Mouse (Mus musculus) heart, embryonic 13.5 days (tissue): ENCODE measurements at regions not wholly inside any gene's neighbourhood (a gene's known extent, or its start where the extent isn't known, plus 50 kb on each side); places are given as distances from the start of the nearest gene placed in this dataset.
A peak's percentile ranks its signal among the peaks of the same experiment; 100 is the strongest.

Experiments used
- ATAC-seq: fragments of 200-750 bp; cut with Nextera tagmentation; 2 replicates; pipeline ENCODE4 v1.8.0; 2017; ENCODE audit warnings: moderate TSS enrichment; ENCODE audit not compliant: insufficient number of reproducible peaks, low FRiP score, low TSS enrichment; ENCODE audit errors: extremely low read depth
- H3K27ac ChIP-seq: fragments of 300-500 bp; sonication (generic); replicated peaks from 2 replicates; pipeline ENCODE4 v1.5.1; 2015; ENCODE audit warnings: moderate library complexity, mild to moderate bottlenecking, inconsistent platforms
- H3K27me3 ChIP-seq: fragments of 300-500 bp; sonication (generic); replicated peaks from 2 replicates; pipeline ENCODE4 v1.6.1; 2015; ENCODE audit warnings: mild to moderate bottlenecking, inconsistent platforms
- H3K36me3 ChIP-seq: fragments of 300-500 bp; sonication (generic); 2 replicates; pipeline ENCODE4 v1.6.1; 2015; ENCODE audit warnings: mild to moderate bottlenecking, inconsistent platforms
- H3K4me1 ChIP-seq: fragments of 300-500 bp; sonication (generic); 2 replicates; pipeline ENCODE4 v1.6.1; 2015; ENCODE audit warnings: inconsistent platforms
- H3K4me2 ChIP-seq: fragments of 300-500 bp; sonication (generic); 2 replicates; pipeline ENCODE4 v1.6.1; 2015; ENCODE audit warnings: inconsistent platforms, mild to moderate bottlenecking, moderate library complexity
- H3K4me3 ChIP-seq: fragments of 300-500 bp; sonication (generic); 2 replicates; pipeline ENCODE4 v1.5.1; 2015; ENCODE audit warnings: moderate library complexity, mild to moderate bottlenecking, inconsistent platforms
- H3K9ac ChIP-seq: fragments of 300-500 bp; sonication (generic); 2 replicates; pipeline ENCODE4 v1.6.1; 2015; ENCODE audit warnings: inconsistent platforms, mild to moderate bottlenecking, moderate library complexity
- H3K9me3 ChIP-seq: fragments of 300-500 bp; sonication (generic); 2 replicates; pipeline ENCODE4 v1.6.1; 2016; ENCODE audit warnings: inconsistent platforms
- WGBS: fragments of 180-500 bp; shearing (Covaris S2); methylation state at CpG from one replicate; pipeline ENCODE4 v1.1.7; 2015; ENCODE audit warnings: mixed read lengths; 5-methylcytosine and 5-hydroxymethylcytosine counted together

- Histone ChIP-seq H3K27me3 (no peaks in the 10 kb centered on the region), H3K4me2 (no peak overlapping the region), H3K9me3 (no peaks in the 10 kb centered on the region), H3K4me1 (no peaks in the 10 kb centered on the region), H3K36me3 (no peaks in the 10 kb centered on the region), H3K4me3 (no peak overlapping the region), H3K9ac (no peak overlapping the region), H3K27ac (no peak overlapping the region)
- 53% methylated on average over 7 of the region's 7 CpGs for WGBS
- no peak for ATAC-seq
Measured at GRCm38 (mm10) chr3:29813276-29813675, 731.5 kb downstream of the Egfem1 start.

GRCm38 (mm10) chr3:29812480-29813240 is 730.8 kb downstream of the Egfem1 start:
- H3K4me1 ChIP-seq, result no peaks in the 10 kb centered on the region
- H3K27me3 ChIP-seq, result no peaks in the 10 kb centered on the region
- 46% methylated on average over 14 of the region's 14 CpGs for WGBS
- H3K9me3 ChIP-seq, result no peaks in the 10 kb centered on the region
- H3K4me2 ChIP-seq, result peak overlapping the region; percentile 24; the same call in 1 of the 2 replicates
- H3K27ac ChIP-seq, result no peak overlapping the region
- no peak overlapping the region for H3K4me3 ChIP-seq
- H3K36me3 ChIP-seq, result no peaks in the 10 kb centered on the region
- no peak overlapping the region for H3K9ac ChIP-seq
- ATAC-seq, result no peak

GRCm38 (mm10) chr3:29806046-29806445 is 724.2 kb downstream of the Egfem1 start:
- Histone ChIP-seq H3K27me3 (no peaks in the 10 kb centered on the region), H3K36me3 (no peaks in the 10 kb centered on the region), H3K4me3 (no peak overlapping the region), H3K4me1 (no peaks in the 10 kb centered on the region), H3K27ac (no peak overlapping the region), H3K4me2 (no peak overlapping the region), H3K9ac (no peak overlapping the region), H3K9me3 (no peaks in the 10 kb centered on the region)
- WGBS, result 68% methylated on average over 2 of the region's 2 CpGs
- no peak for ATAC-seq

DNA sequence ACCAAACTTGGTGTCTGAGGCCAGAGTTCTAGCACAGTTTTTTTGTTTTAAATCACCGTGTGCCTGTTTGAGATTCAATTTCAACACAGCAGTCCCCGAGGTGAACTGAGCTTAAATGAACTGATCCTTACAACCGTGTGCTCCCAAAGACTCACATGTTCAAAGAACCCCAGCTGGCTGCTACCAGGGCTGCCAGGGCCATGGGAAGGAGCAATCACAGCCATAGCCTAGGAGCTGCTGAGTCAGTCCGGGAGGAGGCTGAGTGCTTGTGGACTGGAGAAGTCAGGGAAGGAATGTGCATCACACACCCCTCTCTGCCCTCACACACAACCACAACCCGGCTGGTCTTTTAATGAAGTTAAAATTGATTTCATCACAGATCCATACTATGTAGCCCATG is 721.6 kb downstream of the Egfem1 start:
- no peak overlapping the region for H3K9ac ChIP-seq
- no peaks in the 10 kb centered on the region for H3K36me3 ChIP-seq
- no peak overlapping the region for H3K4me3 ChIP-seq
- no peak for ATAC-seq
- no peak overlapping the region for H3K4me2 ChIP-seq
- no peak overlapping the region for H3K27ac ChIP-seq
- WGBS, result 54% methylated on average over 5 of the region's 5 CpGs
- no peaks in the 10 kb centered on the region for H3K27me3 ChIP-seq
- H3K4me1 ChIP-seq, result no peaks in the 10 kb centered on the region
- no peaks in the 10 kb centered on the region for H3K9me3 ChIP-seq

DNA sequence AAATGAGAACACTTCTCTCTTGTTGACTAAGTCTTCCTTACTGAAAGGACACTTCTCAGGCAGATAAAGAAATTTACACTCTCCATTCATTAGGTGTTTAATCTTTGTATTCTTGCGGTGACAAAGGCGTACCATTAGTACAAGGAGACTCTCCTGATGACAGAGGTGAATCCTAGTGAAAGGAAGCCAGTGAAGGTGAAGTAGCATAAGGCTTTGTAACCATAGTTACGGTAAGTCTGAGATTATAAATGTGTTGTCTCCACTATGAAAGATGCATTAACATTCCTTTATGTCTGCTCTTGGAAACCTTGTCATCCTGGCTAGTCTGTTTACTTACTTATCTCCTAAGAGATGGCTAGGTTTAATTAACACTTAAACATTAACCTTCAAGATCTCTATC is 719.3 kb downstream of the Egfem1 start:
- 75% methylated on average over 3 of the region's 3 CpGs for WGBS
- H3K4me2 ChIP-seq, result no peak overlapping the region
- no peak overlapping the region for H3K27ac ChIP-seq
- H3K36me3 ChIP-seq, result no peaks in the 10 kb centered on the region
- H3K4me3 ChIP-seq, result no peak overlapping the region
- H3K4me1 ChIP-seq, result no peaks in the 10 kb centered on the region
- H3K9me3 ChIP-seq, result no peaks in the 10 kb centered on the region
- no peaks in the 10 kb centered on the region for H3K27me3 ChIP-seq
- no peak for ATAC-seq
- H3K9ac ChIP-seq, result no peak overlapping the region

DNA sequence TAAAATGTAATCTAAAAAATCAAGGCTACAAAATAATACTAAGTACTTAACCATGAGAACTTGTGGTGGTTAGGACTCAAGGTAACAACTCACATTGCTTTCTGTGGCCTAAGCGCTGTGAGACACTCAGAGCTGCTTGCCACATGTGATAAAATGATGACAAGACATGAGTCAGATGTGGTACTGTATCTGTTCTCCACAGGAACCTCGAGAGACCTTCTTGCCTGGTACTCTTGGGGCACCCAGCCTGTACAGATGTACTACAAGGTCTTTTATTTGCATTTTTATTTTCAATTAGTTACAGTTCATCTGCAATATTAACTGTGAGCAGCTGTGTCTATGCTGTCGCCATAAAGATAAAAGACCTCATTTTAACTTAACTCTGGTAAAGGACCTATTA is 692.5 kb downstream of the Egfem1 start:
- ATAC-seq, result no peak
- Histone ChIP-seq H3K27ac (no peak overlapping the region), H3K4me2 (no peak overlapping the region), H3K4me1 (no peaks in the 10 kb centered on the region), H3K36me3 (no peaks in the 10 kb centered on the region), H3K9me3 (no peaks in the 10 kb centered on the region), H3K27me3 (no peaks in the 10 kb centered on the region), H3K4me3 (no peak overlapping the region), H3K9ac (no peak overlapping the region)
- WGBS, result 62% methylated on average over 3 of the region's 3 CpGs

DNA sequence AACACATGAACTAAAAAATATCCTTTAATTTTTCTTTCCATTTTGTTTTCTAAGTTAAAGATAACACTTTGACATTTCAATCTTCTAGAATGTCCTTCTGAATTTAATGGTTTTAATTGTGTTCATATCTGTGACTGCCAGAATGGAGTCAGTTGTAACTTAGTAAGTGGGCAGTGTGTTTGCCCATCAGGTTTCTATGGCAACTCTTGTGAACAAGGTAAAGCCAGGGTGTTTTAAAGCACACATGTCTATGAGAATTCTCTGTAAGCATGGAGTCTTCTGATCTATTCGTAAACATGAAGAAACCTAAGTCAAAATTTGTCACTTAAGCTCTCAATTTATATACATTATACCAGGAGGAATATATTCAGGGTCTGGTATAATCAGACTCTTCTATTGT is 689.4 kb downstream of the Egfem1 start:
- H3K4me3 ChIP-seq, result no peak overlapping the region
- no peak overlapping the region for H3K27ac ChIP-seq
- H3K27me3 ChIP-seq, result no peaks in the 10 kb centered on the region
- H3K9ac ChIP-seq, result no peak overlapping the region
- 72% methylated on average over 1 of the region's 1 CpGs for WGBS
- no peaks in the 10 kb centered on the region for H3K36me3 ChIP-seq
- no peaks in the 10 kb centered on the region for H3K4me1 ChIP-seq
- H3K9me3 ChIP-seq, result no peaks in the 10 kb centered on the region
- ATAC-seq, result no peak
- no peak overlapping the region for H3K4me2 ChIP-seq

- Histone ChIP-seq H3K9ac (no peak overlapping the region), H3K4me3 (no peak overlapping the region), H3K4me1 (no peaks in the 10 kb centered on the region), H3K27ac (no peak overlapping the region), H3K27me3 (no peaks in the 10 kb centered on the region), H3K4me2 (no peak overlapping the region), H3K36me3 (no peaks in the 10 kb centered on the region), H3K9me3 (no peaks in the 10 kb centered on the region)
- 74% methylated on average over 5 of the region's 5 CpGs for WGBS
- no peak for ATAC-seq
Measured at GRCm38 (mm10) chr3:29768592-29768991, 686.8 kb downstream of the Egfem1 start.

- Histone ChIP-seq H3K27me3 (no peaks in the 10 kb centered on the region), H3K4me2 (no peak overlapping the region), H3K4me3 (no peak overlapping the region), H3K9me3 (no peaks in the 10 kb centered on the region), H3K4me1 (no peaks in the 10 kb centered on the region), H3K27ac (no peak overlapping the region), H3K9ac (no peak overlapping the region), H3K36me3 (no peaks in the 10 kb centered on the region)
- WGBS, result 70% methylated on average over 3 of the region's 3 CpGs
- ATAC-seq, result no peak
Measured at GRCm38 (mm10) chr3:29764021-29764420, 682.2 kb downstream of the Egfem1 start.

GRCm38 (mm10) chr3:29757821-29758494 is 676.1 kb downstream of the Egfem1 start:
- no peaks in the 10 kb centered on the region for H3K27me3 ChIP-seq
- 46% methylated on average over 8 of the region's 8 CpGs for WGBS
- no peak overlapping the region for H3K9ac ChIP-seq
- no peaks in the 10 kb centered on the region for H3K4me1 ChIP-seq
- no peak for ATAC-seq
- H3K36me3 ChIP-seq, result no peaks in the 10 kb centered on the region
- H3K4me3 ChIP-seq, result no peak overlapping the region
- H3K9me3 ChIP-seq, result no peaks in the 10 kb centered on the region
- H3K4me2 ChIP-seq, result no peak overlapping the region
- H3K27ac ChIP-seq, result no peak overlapping the region; the same call in 1 of the 2 replicates
